8 mouse cellular contexts compared by ENCODE assay signal in the genomic region with DNA sequence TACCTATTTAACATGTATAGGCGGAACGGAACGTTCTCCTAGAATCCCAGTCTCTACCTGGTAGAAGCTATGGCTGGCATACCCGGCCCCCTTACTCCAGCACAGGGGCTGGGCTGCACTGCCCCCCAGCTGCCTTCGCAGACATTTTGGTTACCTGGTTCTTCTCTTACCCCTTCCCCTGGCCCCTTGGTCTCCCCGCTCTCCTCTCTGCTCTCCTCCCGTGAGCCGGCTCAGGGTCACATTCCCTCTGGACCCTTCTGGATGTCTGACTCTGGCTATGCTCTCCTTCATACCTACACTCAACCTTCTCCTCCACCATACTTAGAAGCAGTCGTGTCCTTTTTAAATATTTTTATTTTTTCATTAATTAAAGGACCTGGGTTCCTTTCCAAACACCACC. TPM values are rescaled to one million over a fixed set of nuclear protein-coding genes. Genes with fewer than 3 reads are reported as not detected.
DNase-seq lines count a peak whose midpoint lies in the region; ATAC-seq and TF ChIP-seq lines count a peak whose summit lies in the region.

No protein-coding gene starts in this region.

- peak; percentile 50 for DNase-seq in MN1 (ENCODE audit: low spot score)
- DNase-seq in cerebellum, postnatal 14 days = peak; percentile 74 to 76
- peak; percentile 30 to 44 for DNase-seq in frontal cortex, postnatal 10 days (ENCODE audit: low spot score in 2 of 2)
- peak; percentile 54 for DNase-seq in hindbrain, embryonic 11.5 days (ENCODE audit: low spot score)
- peak; percentile 23 to 24 for DNase-seq in layer of hippocampus, postnatal 14 days (ENCODE audit: low spot score in 2 of 2)
- DNase-seq in lung, postnatal 0 days (ENCODE audit: low spot score) = peak; percentile 64
- peak; percentile 31 for DNase-seq in ovary, postnatal 14 days (ENCODE audit: low spot score)
- peak; percentile 47 to 64 for DNase-seq in thymus, postnatal 36 days

- no peaks in the 10 kb centered on the region for H3K9me3 ChIP-seq in hindbrain, embryonic 11.5 days (ENCODE audit: control insufficient read depth, low read length)
- no peaks in the 10 kb centered on the region for H3K9me3 ChIP-seq in lung, postnatal 0 days (ENCODE audit: low read length)

- 4% methylated on average over 9 of the region's 9 CpGs for WGBS in hindbrain, embryonic 11.5 days
- under 1% methylated on average over 9 of the region's 9 CpGs for WGBS in lung, postnatal 0 days

- no peaks in the 10 kb centered on the region for H3K27me3 ChIP-seq in hindbrain, embryonic 11.5 days (ENCODE audit: control insufficient read depth, insufficient read depth, low read length)
- no peaks in the 10 kb centered on the region for H3K27me3 ChIP-seq in lung, postnatal 0 days (replicated peaks; ENCODE audit: insufficient read depth, low read length)

- H3K4me2 ChIP-seq in hindbrain, embryonic 11.5 days (replicated peaks; ENCODE audit: low read depth, low read length) = peak overlapping the region; percentile 79
- H3K4me2 ChIP-seq in lung, postnatal 0 days (replicated peaks; ENCODE audit: low read depth, low read length) = peak overlapping the region; percentile 87

- no peak for TF ChIP-seq EP300 in lung, postnatal 0 days (IDR thresholded peaks at IDR 0.05)

- 0 out of 2 replicates have a peak, but pooled peaks cover 2% of the 10 kb centered on the region for H3K4me1 ChIP-seq in hindbrain, embryonic 11.5 days (replicated peaks; ENCODE audit: control insufficient read depth, insufficient read depth, low read length)
- H3K4me1 ChIP-seq in lung, postnatal 0 days (ENCODE audit: insufficient read depth, low read depth, low read length) = no peaks in the 10 kb centered on the region; the same call in 1 of the 2 replicates

- no peaks in the 10 kb centered on the region for H3K36me3 ChIP-seq in hindbrain, embryonic 11.5 days (ENCODE audit: control insufficient read depth, insufficient read depth, low read length)
- H3K36me3 ChIP-seq in lung, postnatal 0 days (ENCODE audit: insufficient read depth, low read length) = no peaks in the 10 kb centered on the region

- TF ChIP-seq CTCF in lung, postnatal 0 days (IDR thresholded peaks at IDR 0.05) = peak; percentile 50

- H3K4me3 ChIP-seq in hindbrain, embryonic 11.5 days (ENCODE audit: low read depth, low read length) = peak overlapping the region; percentile 89
- peak overlapping the region; percentile 90 for H3K4me3 ChIP-seq in lung, postnatal 0 days (ENCODE audit: low read depth, low read length)

- peak overlapping the region; percentile 61; the same call in 1 of the 2 replicates for H3K27ac ChIP-seq in hindbrain, embryonic 11.5 days (ENCODE audit: low read depth, low read length)
- H3K27ac ChIP-seq in lung, postnatal 0 days (ENCODE audit: low read length) = peak overlapping the region; percentile 80

- ATAC-seq in hindbrain, embryonic 11.5 days (ENCODE audit: low FRiP score) = peak; percentile 69
- peak; percentile 30 for ATAC-seq in lung, postnatal 0 days

- H3K9ac ChIP-seq in hindbrain, embryonic 11.5 days (ENCODE audit: low read depth, low read length) = peak overlapping the region; percentile 65
- peak overlapping the region; percentile 51 for H3K9ac ChIP-seq in lung, postnatal 0 days (replicated peaks; ENCODE audit: low read depth)

RNA-seq across cellular contexts. Expression of a gene that starts 0.5 kb away (rescaled TPM):
- 22.0 and 31.3 TPM in 2 replicates for polyA plus RNA-seq in hindbrain, embryonic 11.5 days (2014; fragmentation: Nextera tagmentation; extraction: Ambion mirVana)
- total RNA-seq in layer of hippocampus, postnatal 14 days (2021) = 100 to 1,000 TPM; 347 to 349 TPM
- polyA plus RNA-seq in lung, postnatal 0 days (2015; fragmentation: Nextera tagmentation; extraction: Ambion mirVana) = 14.1 and 17.3 TPM in 2 replicates

RNA-seq across cellular contexts. Expression of a gene that starts 0.6 kb away (rescaled TPM):
- 96.0 and 120 TPM in 2 replicates for polyA plus RNA-seq in hindbrain, embryonic 11.5 days (2014; fragmentation: Nextera tagmentation; extraction: Ambion mirVana)
- 10 to 100 TPM; 85.8 to 92.9 TPM for total RNA-seq in layer of hippocampus, postnatal 14 days (2021)
- polyA plus RNA-seq in lung, postnatal 0 days (2015; fragmentation: Nextera tagmentation; extraction: Ambion mirVana) = 43.3 and 53.5 TPM in 2 replicates

Comparison
In these comparisons a context has a peak if more than half of its experiments do, and no peak if none do; other contexts are left out.
1. Peak in every context shown above with its lines: DNase-seq, ATAC-seq, H3K4me3 ChIP-seq and H3K27ac ChIP-seq.
2. DNase-seq: peak in every context shown above with its lines; median percentile 75 in cerebellum, postnatal 14 days; 64 in lung, postnatal 0 days; 56 in thymus, postnatal 36 days; 54 in hindbrain, embryonic 11.5 days; 50 in MN1; 37 in frontal cortex, postnatal 10 days; 31 in ovary, postnatal 14 days; 24 in layer of hippocampus, postnatal 14 days.